Mouse (Mus musculus) ovary, postnatal 14 days (tissue): ENCODE measurements around the gene Wdr35.

Source experiments
- DNase-seq: peaks from one replicate; pipeline ENCODE4 v3.0.0; 2022; ENCODE audit warnings: low spot score

Wdr35 gene

DNA sequence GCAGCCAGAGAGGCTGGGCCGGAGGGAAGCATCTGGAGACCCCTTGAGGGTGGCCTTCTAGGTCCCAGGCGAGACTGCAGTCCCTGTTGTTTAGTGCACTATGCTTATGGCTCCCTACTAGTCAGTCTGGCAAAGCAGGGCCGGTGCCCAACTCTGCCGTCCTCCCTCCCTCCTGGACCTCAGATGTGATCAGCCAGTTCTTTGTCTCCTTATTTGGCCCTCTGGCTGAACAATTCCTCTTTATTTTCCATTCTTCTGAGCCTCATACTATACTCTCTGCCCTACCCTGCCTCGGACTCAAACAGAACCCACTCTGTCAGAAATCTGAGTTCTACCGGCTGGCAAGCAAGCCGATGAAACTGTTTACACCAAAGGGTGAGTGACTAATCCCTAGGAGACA is 79.7 kb downstream of the Wdr35 start:
- DNase-seq: no peak

DNA sequence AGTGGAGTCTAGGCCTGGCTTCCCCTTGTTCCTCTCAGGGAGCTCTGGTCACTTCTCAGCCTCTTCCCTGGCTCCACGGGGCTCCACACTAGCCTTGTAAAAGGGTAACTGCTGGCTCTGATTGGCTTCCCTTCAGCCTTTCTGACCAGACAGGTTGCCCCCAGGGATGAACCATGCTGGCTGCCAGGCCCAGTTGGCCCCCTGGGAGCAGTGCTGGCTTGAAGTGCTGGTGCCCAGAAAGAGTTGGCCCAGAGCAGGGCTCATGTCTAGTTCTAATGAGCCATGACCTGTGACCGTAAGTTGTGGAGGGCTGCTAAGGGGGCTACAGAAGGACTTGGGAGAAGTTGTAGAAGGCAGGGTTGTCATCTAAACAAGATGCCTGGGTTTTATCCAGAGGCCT is 80.3 kb downstream of the Wdr35 start:
- no peak for DNase-seq

DNA sequence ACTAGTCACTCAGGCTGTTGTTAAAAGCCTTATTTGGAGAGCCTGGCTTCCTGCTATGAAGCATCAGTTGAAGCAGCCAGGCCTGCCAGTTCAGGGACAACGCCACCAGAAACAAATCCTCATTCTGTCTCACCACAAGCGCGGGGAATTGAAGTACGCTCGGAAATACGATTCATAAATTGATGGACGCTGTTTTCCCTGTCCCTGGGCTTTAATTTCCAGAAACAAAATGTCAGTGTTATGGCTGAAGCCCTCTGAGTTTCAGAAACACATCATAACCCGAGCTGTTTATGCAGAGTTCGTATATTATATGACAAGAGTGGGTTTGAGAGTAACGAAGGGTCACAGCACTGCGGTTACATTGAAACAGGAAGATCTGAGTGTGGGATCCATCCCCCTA is 81.6 kb downstream of the Wdr35 start:
- no peak for DNase-seq

DNA sequence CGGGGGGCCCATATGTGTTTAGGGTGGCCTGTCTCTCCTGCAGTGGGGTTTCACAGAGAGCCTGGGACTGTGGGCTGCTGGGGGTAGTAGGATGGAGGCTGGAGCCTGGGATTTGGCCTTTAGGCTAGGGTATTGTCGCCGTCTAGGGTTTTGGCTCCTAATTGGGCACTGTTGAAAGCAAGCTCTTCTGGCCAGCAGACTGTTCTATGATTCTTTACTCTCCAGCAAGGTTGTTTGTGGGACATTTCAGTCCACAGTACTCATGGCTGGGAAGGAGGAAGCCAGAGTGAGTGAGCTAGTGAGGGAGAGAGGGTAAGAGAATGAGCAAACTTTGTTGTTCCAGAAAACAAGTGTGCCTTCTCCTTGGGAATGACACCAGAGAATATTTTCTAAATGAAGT is 85.8 kb downstream of the Wdr35 start:
- DNase-seq: no peak

DNA sequence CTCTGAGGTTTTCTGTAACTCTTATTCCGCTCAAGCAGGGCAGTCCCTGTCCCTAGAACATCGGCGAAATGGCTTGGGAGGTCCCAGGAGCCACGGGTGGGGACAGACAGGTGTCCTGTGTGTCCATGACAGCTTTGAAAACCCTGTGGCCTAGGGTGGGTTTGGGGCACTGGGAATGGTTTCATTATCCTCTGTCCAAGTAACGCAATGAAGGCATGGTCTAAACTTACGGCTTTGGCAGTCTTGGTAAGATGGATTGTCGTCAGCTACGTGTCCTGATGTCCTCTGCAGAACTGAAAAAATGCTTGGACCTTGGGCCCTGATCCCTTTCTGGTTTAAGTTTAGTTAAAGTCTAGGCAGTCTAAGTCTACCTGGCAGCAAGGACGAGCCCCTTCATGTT is 86.3 kb downstream of the Wdr35 start:
- no peak for DNase-seq

DNA sequence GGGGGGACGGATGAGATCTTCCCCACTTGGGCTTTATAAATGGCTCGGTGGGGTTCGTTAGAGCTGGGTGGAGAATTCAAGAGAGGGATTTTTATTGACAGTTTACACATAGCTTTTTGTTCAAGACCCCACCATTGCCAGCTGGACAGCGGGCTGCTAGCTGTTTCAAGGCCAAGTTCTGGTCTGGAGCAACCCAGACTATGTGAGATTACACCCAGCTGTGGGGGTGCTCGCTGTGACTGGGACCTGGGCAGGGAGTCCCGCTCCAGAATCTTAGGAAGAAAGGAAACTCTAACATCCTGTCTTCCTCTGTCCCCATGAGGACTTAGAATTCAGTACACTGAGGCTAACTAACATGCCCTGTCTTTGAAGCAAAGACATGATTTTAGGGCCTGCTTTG is 89.9 kb downstream of the Wdr35 start:
- DNase-seq: no peak

DNA sequence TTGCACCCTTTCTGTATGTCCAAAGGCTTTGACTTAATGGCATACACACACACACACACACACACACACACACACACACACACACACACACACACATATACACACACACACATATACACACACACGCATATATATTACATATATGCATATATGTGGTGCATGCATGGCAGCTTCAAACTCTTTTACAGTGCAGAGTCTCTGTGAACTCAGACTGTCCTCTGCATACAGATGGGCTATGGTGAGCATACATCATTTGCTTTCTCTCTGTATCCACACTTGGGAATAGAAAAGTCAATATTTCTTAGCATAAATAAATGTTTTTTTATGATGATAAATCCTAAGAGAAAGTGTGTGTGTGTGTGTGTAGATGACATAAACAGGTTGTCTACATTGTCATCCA is 97.4 kb downstream of the Wdr35 start:
- no peak for DNase-seq

DNA sequence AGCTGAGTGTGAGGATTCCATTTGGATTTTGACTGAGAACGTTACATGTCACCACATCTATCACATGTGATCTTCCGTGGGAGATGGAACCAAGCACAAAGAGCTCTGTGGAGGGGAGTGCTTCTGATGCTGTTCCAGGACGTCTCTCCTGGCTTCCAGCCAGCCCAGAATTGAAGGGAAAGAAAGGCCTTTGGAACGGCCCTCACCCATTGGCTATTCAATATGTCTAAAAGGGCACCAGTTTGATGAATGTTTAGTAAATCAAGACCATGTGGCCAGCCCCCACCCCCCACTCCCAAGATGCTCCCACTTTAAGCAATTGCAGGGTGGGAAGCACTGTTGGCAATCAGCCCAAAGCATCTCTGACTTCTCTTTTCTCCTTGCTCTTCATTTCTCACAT is 97.8 kb downstream of the Wdr35 start:
- no peak for DNase-seq

DNA sequence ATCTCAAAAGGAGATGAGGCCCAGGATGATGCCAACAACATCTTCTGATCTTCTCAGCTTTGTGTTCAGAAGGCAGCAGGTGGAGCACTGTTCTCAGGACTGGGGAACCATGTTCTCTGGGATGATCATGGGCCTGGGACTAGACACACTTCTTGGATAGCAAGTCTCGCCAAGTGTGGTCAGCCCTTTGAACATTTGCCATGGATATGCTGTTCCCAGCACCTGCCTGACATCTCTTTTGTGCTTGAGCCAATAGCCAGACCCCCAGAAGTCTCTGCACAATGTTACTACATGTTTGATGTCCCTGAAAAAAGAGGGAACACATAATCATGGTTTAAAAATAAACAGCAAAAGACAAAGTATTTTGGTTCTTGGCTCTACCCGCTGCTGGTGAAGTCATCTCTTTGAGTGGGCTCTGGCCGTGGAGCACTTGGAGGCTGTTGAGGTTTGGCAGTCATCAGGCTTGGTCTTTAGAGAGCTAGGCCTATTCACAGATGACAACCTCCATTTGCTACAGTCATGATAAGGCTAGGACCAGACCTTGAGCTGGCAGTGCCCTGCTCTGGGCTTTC is 103.9 kb downstream of the Wdr35 start:
- DNase-seq: no peak
